Mouse (Mus musculus): ENCODE data around the gene Serpine1.

The Serpine1 gene

DNA sequence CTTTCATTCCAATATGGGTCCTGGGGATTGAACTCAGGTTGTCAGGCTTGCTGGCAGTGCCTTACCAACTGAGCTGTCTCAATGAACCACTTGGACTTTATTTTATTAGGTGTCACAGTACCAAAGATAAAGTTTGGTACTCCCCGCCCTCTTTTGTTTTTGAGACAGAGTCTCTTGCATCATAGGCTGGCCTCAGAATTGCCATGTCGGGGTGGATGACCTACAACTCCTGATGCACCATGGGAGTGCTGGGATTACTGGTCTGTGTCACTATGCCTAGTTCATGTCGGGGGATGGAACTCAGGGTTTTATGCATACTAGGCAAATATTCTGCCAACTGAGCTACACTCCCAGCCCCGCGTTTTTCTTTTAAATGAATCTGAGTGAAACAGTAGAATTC, 17.2 kb downstream of the Serpine1 start:
- DNase-seq (ENCODE audit: low read depth, low spot score) = no peak

DNA sequence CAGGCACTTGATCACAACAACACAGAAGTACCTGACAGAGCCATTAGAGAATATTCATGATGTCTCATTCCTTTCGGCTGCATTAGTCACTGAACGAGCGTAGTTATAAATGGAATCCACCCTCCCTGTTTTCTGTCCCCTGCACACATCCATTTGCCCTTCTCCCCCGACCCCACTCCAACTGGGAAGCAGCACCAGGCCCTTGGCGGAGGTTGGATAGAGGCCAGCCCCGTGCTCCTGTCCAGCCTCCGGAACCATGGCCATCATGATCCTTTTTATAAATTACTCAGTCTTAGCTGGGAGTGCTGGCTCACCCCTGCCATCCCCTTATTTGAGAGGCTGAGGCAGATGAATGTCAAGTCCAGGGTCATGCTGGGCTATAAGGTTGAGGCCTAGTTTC, 17.8 kb downstream of the Serpine1 start:
- no peak for DNase-seq (ENCODE audit: low read depth, low spot score)

DNA sequence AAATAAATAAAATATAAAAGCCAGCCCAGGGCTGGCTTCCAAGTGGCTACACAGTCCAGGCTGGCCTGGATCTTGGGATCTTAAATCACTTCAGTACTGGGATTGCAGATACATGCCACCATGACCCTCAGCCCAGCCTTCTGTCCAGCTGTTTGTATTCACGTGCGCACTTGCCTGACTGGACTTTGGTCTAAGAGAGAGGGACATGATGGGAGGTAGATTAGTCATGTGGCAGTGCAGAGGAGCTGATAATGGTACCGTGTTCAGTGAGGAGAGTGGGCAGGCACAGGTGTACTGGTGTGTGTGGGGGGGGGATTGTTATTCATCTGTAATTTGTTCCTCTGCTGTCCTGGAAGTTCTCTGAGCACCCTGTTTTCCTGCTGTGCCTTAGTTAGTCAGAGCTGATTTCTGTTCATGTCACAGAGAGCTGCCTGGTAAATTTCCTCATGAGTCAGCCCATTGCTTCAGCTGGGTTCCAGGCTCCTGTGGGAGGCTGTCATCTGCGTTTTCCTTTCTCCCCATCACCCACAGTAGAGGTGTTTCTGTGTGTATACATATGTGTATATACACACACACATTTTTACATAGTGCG, 20.1 kb downstream of the Serpine1 start:
- no peak for DNase-seq (ENCODE audit: low read depth, low spot score)

DNA sequence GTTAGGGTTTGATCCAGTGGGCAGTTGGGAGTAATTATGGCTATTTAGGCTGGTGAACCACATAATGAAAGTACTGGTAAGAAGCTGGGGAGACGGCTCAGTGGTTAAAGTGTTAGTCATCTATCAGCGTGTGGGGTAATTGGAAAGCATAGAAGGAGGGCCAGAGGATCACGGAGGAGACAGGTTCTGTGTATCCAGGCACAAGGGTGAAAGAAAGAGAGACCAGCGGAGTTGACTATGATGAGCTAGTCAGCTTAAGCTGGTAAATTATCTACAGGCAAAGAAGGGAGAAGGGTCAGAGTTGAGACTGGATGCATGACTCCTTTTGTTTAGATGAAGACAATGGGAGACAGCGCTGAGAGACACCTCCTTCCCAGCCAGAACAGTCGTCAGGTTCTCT, 20.9 kb downstream of the Serpine1 start:
- DNase-seq (ENCODE audit: low read depth, low spot score) = no peak

- DNase-seq (ENCODE audit: low read depth, low spot score) = no peak
Measured at GRCm38 (mm10) chr5:137046991-137047390, 25.1 kb downstream of the Serpine1 start.

DNA sequence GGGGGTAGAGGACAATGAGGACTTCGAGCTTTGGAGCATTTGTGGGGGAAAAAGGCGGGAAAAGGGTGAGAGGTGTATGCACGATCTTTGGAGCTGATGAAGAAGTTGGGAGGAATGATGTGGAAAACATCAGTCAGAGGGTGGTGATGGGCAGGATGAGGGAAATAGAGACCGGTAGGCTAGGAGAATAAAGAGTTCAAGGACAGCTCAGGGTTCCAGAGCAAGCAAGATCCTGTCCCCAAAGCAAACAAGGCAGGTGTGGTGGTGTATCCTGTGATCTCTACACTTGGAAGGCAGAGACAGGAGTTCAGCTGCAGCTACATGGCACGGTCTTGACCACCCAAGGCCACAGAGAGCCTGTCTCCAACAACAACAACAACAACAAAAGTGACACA, 25.7 kb downstream of the Serpine1 start:
- no peak for DNase-seq (ENCODE audit: low read depth, low spot score)

DNA sequence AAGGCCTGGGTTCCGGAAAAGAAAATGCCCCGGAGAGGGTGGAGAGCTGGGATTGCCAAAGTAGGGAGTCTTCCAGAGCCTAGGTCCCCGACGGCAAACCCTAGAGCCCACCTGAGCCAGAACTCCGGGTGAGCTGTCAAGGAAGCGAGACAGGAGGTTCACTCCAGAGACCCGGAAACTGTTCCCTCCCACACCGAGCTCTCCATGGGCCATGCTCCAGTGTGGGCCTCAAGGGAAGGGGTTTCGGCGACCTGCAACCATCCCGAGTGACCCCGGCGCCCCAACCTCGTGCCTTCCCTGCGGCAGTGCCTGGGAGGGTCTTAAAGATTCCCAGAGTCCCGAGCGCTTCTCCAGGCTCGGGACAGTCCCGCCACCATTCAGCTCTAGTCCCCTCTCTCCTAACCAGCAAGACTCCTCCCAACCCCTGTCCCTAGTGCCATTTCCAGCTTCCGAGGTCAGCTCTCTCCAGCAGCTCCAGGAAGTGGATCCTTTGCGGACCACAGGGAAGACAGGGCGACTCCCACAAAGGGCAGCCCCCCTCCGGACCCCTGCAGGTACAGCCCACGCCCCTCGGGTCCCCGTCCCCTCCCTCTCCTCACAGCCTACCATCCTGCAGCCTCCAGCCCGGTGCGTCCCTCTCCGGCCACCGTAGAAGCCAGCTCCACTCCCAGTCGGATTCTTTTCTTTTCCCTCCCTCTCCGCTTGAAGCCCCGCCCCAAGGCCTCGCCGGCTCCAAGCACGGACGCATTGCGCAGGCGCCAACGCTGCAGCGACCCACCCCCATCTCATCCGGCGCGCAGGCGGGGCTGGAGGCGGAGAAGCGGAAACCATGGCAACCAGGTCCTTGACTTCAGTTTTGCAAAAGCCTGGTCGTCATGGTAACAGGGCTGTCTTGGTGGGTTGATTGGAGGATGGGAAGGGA, 26.4 kb downstream of the Serpine1 start, which contains the start of gene Ap1s1:
Gene Ap1s1 (minus strand): TSS at position 734 of the 922 bp plus-strand sequence.
- DNase-seq (ENCODE audit: low read depth, low spot score) = peak; percentile 99

GRCm38 (mm10) chr5:137043997-137044396, 28.1 kb downstream of the Serpine1 start:
- DNase-seq (ENCODE audit: low read depth, low spot score) = no peak

DNA sequence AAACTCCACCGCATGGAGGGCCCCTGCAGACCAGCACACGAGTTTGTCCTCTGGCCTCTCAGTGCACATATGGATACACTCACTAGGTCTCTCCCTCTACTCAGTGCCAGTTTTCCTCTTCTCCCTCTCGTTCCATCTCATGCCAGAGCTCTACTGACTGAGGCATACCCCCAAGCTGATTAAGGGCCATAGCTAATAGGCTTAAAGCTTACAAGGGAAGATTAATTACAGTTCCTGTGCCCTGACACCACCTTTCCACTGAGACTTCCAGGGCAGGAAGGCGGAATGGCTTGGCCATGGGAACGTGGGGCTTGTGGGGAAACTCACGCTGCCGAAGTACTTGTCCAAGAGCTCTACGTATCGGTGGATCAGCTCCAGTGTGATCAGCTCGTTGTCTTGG, 30.6 kb downstream of the Serpine1 start:
- DNase-seq (ENCODE audit: low read depth, low spot score) = no peak

- no peak for DNase-seq (ENCODE audit: low read depth, low spot score)
Measured at GRCm38 (mm10) chr5:137039453-137039852, 32.6 kb downstream of the Serpine1 start.

DNA sequence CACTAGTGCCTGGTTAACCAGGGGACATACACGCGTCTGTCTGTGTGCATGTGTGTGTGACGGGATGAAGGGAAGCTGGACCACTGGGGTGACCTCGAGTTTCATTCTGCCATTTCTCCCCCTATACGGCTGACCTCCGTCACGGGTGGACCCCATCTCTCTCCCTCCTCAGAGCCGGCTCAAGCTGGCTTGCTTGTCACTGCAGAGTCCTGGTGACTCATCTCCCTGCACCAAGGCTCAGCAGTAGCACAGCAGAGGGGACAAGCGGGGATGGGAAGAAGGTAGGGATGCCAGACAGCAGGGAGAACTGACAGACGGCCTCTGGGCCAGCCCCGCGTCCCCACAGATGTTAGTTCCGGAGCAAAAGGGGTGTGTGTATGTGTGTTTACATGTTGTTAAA, 35.9 kb downstream of the Serpine1 start:
- no peak for DNase-seq (ENCODE audit: low read depth, low spot score)

- peak; percentile 92 for DNase-seq (ENCODE audit: low read depth, low spot score)
Measured at GRCm38 (mm10) chr5:137032641-137033074, 39.4 kb downstream of the Serpine1 start.

DNA sequence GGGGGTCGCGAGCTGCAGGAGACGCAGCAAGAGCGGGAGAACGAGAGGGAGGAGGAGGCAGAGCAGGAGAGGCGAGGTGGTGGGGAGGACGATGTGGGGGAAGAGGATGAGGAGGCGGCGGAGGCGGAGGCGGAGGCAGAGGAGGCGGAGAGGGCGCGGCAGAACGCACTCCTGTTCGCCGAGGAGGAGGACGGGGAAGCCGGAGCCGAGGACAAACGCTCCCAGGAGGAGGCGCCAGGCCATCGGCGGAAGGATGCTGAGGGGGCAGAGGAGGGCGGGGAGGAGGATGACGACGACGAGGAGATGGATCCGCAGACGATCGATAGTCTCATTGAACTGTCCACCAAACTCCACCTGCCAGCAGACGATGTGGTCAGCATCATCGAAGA, 40.0 kb downstream of the Serpine1 start:
- peak; percentile 18 for DNase-seq (ENCODE audit: low read depth, low spot score)

DNA sequence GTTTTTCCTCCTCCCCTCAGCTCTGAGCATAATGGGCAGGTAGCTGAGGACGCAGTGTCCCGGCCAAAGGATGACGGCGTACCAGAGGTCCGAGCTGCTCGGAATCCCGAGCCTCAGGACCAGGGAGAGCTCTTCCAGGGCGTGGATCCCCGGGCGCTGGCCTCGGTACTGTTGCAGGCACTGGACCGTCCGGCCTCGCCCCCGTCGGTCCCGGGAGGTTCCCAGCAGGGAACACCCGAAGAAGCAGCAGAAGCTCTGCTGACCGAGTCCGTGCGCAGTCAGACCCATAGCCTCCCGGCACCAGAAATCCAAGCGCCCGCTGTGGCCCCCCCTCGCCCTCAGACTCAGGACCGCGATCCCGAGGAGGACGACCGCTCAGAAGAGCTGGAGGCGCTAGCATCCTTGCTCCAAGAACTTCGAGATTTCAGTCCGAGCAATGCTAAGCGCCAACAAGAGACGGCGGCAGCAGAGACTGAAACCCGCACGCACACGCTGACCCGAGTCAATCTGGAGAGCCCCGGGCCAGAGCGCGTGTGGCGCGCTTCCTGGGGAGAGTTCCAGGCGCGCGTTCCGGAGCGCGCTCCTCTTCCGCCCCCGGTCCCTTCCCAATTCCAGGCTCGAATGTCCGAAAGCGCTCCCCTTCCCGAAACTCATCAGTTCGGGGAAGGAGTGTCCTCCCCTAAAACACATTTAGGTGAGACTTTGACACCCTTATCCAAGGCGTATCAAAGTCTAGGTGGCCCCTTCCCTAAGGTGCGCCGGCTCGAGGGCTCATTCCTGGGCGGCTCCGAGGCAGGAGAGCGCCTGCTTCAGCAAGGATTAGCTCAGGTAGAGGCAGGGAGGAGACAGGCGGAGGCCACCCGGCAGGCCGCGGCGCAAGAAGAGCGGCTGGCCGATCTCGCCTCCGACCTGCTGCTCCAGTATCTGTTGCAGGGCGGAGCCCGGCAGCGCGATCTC, 40.7 kb downstream of the Serpine1 start:
- peak; percentile 38 for DNase-seq (ENCODE audit: low read depth, low spot score)

- no peak for DNase-seq (ENCODE audit: low read depth, low spot score)
Measured at GRCm38 (mm10) chr5:137030416-137030810, 41.7 kb downstream of the Serpine1 start.

DNA sequence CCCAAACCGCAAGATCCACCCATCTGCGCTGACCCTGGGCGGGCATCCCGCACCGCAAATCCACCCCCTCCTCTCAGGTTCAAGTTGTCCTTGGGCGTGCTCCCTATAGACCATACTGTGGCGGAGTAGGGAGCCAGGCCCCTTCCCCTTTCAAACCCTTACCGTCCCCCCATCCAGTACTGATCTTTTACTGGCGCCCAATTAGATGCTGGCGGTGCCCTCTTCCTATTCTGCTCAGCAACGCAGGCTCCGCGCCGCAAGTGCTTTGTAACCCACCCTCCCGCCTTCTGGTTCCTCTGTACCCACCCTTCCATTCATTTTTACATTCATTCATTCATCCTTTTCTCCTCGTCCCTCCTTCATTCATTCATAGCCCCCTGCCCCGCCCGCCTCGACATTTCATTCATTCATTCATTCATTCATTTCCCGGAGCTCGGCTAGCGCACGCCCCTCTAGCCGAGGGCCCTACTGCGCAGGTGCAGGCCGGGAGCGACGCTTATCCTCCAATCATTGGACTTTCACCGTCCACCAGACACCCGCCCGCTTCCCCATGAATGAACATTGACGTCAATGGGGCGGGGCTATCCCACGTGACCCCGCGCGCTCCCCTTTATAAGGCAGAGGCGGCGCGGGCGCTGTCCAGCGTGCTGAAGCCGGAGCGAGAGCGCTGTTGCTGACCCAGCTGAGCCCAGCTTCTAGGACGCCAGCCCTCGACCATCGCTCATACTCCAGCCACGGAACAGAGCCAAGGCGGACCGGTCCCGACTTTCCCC, 42.2 kb downstream of the Serpine1 start:
- DNase-seq (ENCODE audit: low read depth, low spot score) = peak; percentile 97

- no peak for DNase-seq (ENCODE audit: low read depth, low spot score)
Measured at GRCm38 (mm10) chr5:137029273-137029585, 42.8 kb downstream of the Serpine1 start.

GRCm38 (mm10) chr5:137028561-137029272, 43.4 kb downstream of the Serpine1 start:
- no peak for DNase-seq (ENCODE audit: low read depth, low spot score)

DNA sequence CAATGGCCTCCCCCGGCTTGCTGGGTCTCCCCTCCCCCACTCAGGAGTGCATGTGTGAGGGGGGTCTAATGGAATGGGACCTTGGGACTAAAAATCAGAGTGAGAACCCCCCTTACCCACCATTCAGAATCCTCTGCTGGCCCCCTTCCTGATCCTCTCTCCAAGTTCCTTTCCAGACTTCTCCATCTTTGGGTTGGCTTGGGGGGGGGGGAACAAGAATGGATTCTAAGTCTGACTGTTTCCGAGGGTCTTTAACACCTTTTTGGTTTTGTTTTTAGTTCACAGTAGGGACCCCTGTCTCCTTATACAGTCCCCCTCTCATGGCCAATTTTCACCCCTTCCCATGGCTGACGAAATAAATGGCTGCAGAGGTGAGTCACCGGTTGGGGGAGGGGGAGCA, 46.0 kb downstream of the Serpine1 start, which contains the start of gene Vgf:
Gene Vgf (plus strand): TSS at position 301 of the 400 bp plus-strand sequence.
- no peak for DNase-seq (ENCODE audit: low read depth, low spot score)

DNA sequence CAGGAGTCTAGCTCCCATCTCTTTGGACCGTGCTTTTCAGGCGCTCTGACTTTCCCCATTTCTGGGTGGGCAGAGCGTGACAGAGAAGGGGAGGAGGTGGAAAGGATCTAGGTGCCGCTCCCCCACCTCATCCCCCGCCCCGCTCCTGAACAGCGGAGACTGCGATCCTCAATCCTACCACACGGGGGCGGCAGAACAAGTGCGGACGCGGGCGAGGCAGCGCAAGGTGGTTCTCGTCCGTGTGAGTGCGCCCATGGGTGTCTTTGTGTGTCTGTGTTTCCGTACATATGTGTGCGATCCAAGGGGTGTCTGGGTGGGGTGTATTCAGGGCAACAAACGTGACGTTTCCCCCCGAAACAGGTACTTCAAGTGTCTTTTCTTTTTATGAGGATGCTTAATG, 46.9 kb downstream of the Serpine1 start:
- peak; percentile 76 for DNase-seq (ENCODE audit: low read depth, low spot score)

All from mesoderm, embryonic 11.5 days (tissue).